Mouse (Mus musculus) adrenal gland, postnatal 4 days (tissue): ENCODE results near the gene Olfr122. TPM values are rescaled to one million over a fixed set of nuclear protein-coding genes. Genes with fewer than 3 reads are reported as not detected.

Experiments used
- DNase-seq, 2 experiments: peaks; one replicate each; pipeline ENCODE4 v3.0.0; 2021 to 2022; ENCODE audit warnings: low spot score in 2 of 2, mixed read lengths in 2 of 2
- long read RNA-seq, 2 experiments: library from polyadenylated mRNA; stranded (forward); transcript quantifications; one replicate each; pipeline ENCODE4 v2.0.0; 2021
- total RNA-seq, 2 experiments: library from RNA; stranded (reverse); gene quantifications; 2 replicates each; pipeline ENCODE4 v1.2.3; 2021

Olfr122 gene
- total RNA-seq = not detected
- long read RNA-seq, experiment 1 = 0 reads
- long read RNA-seq, experiment 2 = 0 reads

GRCm38 (mm10) chr17:37768307-37768706 is at the start of gene Olfr122:
Gene Olfr122 (plus strand): TSS chr17:37768607.
- no peak for DNase-seq

DNA sequence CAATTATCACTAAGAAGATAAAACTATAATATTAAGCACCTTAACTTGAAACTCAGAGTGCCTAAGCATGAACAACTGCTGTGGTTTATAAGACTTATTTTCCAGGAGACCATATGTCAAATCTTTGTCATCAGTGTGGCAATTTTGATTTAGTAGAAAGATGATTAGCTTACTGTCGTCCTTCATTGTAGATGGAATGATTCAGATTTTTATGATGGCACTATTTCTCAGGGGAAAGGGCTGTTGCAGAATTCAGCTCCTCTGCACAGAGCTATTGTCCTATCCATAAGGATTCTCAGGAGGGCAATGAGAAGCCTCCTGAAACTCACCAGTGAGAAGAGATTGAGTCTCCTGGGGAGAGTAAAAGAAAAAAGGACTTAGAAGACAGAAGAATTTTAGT is 46.9 kb upstream of the Olfr122 start, which contains the start of gene Olfr120:
Olfr120 (plus strand) TSS at position 301 of the 400 bp plus-strand sequence.
- no peak for DNase-seq

DNA sequence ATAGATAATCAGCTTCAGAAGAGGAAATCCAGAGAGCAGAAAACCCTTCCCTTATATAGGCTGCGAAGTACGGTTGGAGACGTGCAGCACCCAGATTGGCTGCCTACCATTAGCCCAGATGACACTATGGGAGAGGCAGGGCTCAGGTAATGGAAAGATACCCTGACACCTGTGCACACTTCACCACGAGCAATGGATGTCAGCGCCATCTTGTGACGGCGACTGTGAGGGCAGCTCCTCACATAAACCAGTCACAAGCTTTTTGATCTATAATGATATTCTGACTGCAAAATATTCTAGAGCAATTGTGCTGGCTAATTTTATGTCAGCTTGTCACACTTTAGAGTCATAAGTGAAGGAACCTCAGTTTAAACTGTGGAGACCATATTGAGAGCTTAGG is 30.3 kb upstream of the Olfr122 start:
- DNase-seq = no peak

DNA sequence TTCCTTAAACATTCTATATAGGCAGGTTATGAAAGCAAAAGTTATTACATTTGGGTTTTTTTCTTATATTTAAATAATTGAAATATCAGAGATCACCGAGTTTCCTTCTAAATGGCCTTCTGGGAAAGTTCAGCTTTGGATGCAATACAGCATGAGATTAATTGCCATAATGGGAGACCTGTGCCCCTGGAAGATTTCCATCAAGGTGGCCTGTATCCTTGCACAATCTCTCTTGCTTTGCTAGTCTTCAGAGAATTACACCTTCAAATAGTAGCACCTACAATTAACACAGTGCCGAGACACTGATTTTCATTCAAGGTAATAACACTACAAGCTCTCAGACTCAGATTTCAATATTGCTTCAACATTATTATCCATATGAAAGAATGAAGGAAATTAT is 24.8 kb downstream of the Olfr122 start, which contains the start of gene Olfr123:
Olfr123 (plus strand) TSS at position 301 of the 400 bp plus-strand sequence.
- no peak for DNase-seq

GRCm38 (mm10) chr17:37799588-37799987 is 31.2 kb downstream of the Olfr122 start, which contains the start of gene Olfr124:
Gene Olfr124 (plus strand): TSS chr17:37799888.
- DNase-seq = no peak

Other genes with a start within 250 kb of the Olfr122 start
- gene Olfr112, start 199.2 kb upstream of the Olfr122 start, total RNA-seq = not detected
- not detected for gene Olfr113, start 190.9 kb upstream of the Olfr122 start, total RNA-seq
- not detected for gene Olfr114, start 175.9 kb upstream of the Olfr122 start, total RNA-seq
- not detected for gene Olfr115, start 141.5 kb upstream of the Olfr122 start, total RNA-seq
- not detected for gene Olfr116, start 141.4 kb upstream of the Olfr122 start, total RNA-seq
- not detected for gene Olfr117, start 104.8 kb upstream of the Olfr122 start, total RNA-seq
- not detected for gene Olfr118, start 101.6 kb upstream of the Olfr122 start, total RNA-seq
- not detected for gene Olfr119, start 72.0 kb upstream of the Olfr122 start, total RNA-seq
- not detected for gene Olfr120, start 46.8 kb upstream of the Olfr122 start, total RNA-seq
- not detected for gene Olfr121, start 19.8 kb upstream of the Olfr122 start, total RNA-seq
- not detected for gene Olfr123, start 24.9 kb downstream of the Olfr122 start, total RNA-seq
- not detected for gene Olfr124, start 31.3 kb downstream of the Olfr122 start, total RNA-seq
- not detected for gene Olfr125, start 64.3 kb downstream of the Olfr122 start, total RNA-seq
- not detected for gene Olfr126, start 78.9 kb downstream of the Olfr122 start, total RNA-seq
- not detected for gene Olfr127, start 131.8 kb downstream of the Olfr122 start, total RNA-seq
- gene Olfr128, start 151.9 kb downstream of the Olfr122 start, total RNA-seq = not detected
- not detected for gene Olfr761, start 184.5 kb downstream of the Olfr122 start, total RNA-seq